Mouse (Mus musculus) spleen, postnatal 14 days (tissue): ENCODE measurements around the gene Inpp5a.

Experiments
- DNase-seq, 2 experiments: peaks; one replicate each; pipeline ENCODE4 v3.0.0; 2021 to 2022; ENCODE audit warnings: low spot score in 2 of 2

Gene Inpp5a

GRCm38 (mm10) chr7:139576064-139576686 is 187.3 kb downstream of the Inpp5a start:
- DNase-seq, result no peak

GRCm38 (mm10) chr7:139579261-139579905 is 190.5 kb downstream of the Inpp5a start:
- DNase-seq, result no peak

GRCm38 (mm10) chr7:139580851-139581775 is 192.2 kb downstream of the Inpp5a start:
- no peak for DNase-seq

GRCm38 (mm10) chr7:139581801-139582571 is 193.1 kb downstream of the Inpp5a start:
- no peak for DNase-seq

GRCm38 (mm10) chr7:139582595-139582994 is 193.7 kb downstream of the Inpp5a start, which contains the start of gene Nkx6-2:
Gene Nkx6-2, minus strand, starts transcription at chr7:139582797.
- no peak for DNase-seq

GRCm38 (mm10) chr7:139583094-139583737 is 194.3 kb downstream of the Inpp5a start:
- DNase-seq, result no peak

- DNase-seq, result no peak
These were observed 195.6 kb downstream of the Inpp5a start for GRCm38 (mm10) chr7:139584221-139585175.

- DNase-seq, result no peak
These were observed 196.4 kb downstream of the Inpp5a start for GRCm38 (mm10) chr7:139585183-139585821.

- DNase-seq, result no peak
These were observed 199.0 kb downstream of the Inpp5a start for GRCm38 (mm10) chr7:139587919-139588318.

GRCm38 (mm10) chr7:139590302-139590701 is 201.4 kb downstream of the Inpp5a start:
- no peak for DNase-seq

- DNase-seq, result no peak
These were observed 202.4 kb downstream of the Inpp5a start for GRCm38 (mm10) chr7:139591311-139591710.

GRCm38 (mm10) chr7:139595311-139595710 is 206.4 kb downstream of the Inpp5a start:
- DNase-seq, result no peak

- no peak for DNase-seq
These were observed 207.0 kb downstream of the Inpp5a start for GRCm38 (mm10) chr7:139595862-139596261.

- DNase-seq, result no peak
These were observed 221.4 kb downstream of the Inpp5a start for GRCm38 (mm10) chr7:139610328-139610727.

- DNase-seq, result peak in 1 of 2 experiments; percentile 12
These were observed 227.2 kb downstream of the Inpp5a start for GRCm38 (mm10) chr7:139615767-139616766.

- DNase-seq, result no peak
These were observed 233.7 kb downstream of the Inpp5a start for GRCm38 (mm10) chr7:139622568-139622967.

- no peak for DNase-seq
These were observed 236.2 kb downstream of the Inpp5a start for GRCm38 (mm10) chr7:139625156-139625555.
